Mouse (Mus musculus) skeletal muscle tissue, postnatal 0 days (tissue): ENCODE data around the gene Gm5269. TPM values are rescaled to one million over a fixed set of nuclear protein-coding genes. Genes with fewer than 3 reads are reported as not detected.

Source experiments
- polyA plus RNA-seq: library from polyadenylated mRNA; unstranded; fragments of >200 nt; fragmentation: Nextera tagmentation; extraction: Ambion mirVana; gene quantifications from 2 replicates; pipeline ENCODE4 v1.2.1, GENCODE M21; 2015

The Gm5269 gene
- not detected in 2 replicates for polyA plus RNA-seq

DNA sequence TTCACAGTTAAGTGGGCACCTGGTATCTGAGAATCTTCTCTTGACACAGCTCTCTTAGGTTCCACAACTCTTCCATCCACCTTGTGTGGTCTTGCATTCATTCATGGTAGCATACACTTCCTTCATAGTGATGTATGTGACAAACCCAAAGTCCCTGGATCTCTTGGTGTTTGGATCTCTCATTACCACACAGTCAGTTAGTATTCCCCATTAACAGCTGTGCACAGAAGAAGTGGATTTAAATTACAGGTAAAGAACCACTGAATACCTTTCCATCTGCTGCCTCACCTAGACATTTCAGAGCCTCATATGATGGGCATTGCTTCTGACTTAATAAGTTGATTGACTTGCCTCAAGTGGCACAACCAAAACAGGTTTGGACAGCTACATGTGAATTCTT lies at the start of gene Gm5269:
Gene Gm5269 (minus strand): TSS at position 101 of the 400 bp plus-strand sequence.

GRCm38 (mm10) chr1:45926393-45926763 lies 36.3 kb upstream of the Gm5269 start, which contains the start of gene Slc40a1:
Gene Slc40a1, minus strand, starts transcription at chr1:45926523.

Other genes with a start within 250 kb of the Gm5269 start
- 20.7 and 22.4 TPM in 2 replicates for gene Wdr75, start 95.1 kb downstream of the Gm5269 start, polyA plus RNA-seq
- gene Slc40a1, start 36.2 kb upstream of the Gm5269 start, polyA plus RNA-seq, result 31.6 and 32.6 TPM in 2 replicates
- 0.23 and 0.28 TPM in 2 replicates for gene Dnah7b, start 176.0 kb upstream of the Gm5269 start, polyA plus RNA-seq